Mouse (Mus musculus): ENCODE results near the gene Pa2g4. TPM values are rescaled to one million over a fixed set of nuclear protein-coding genes. Genes with fewer than 3 reads are reported as not detected.
A peak's percentile ranks its signal among the peaks of the same experiment; 100 is the strongest.

The Pa2g4 gene
- polyA plus RNA-seq, 1 experiment from 2014 or later, result 187 TPM

DNA sequence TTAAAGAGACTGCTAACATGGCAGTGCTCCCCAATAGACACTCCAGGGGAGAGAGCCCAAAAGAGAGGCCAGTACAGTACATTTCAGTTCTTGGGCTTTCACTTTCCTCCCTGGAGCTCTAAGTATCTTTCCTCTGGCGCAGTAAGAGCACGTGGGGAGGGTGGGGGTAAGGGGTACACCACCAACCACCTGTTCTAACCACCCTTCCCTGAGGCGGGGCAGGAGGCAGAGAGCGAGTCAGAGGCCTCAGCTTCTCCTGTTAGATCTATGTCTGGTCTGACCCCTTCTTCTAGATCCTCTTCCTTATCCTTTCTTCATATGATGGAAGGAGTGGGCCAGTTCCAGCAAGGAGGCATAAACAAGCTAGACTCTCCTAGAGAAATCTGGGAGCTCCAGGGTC lies 21.3 kb upstream of the Pa2g4 start:
- ATAC-seq, result no peak
- H3K27me3 ChIP-seq (replicated peaks; ENCODE audit: control insufficient read depth, insufficient read depth, low read length), result peaks cover 21% of the 10 kb centered on the region
- no peaks in the 10 kb centered on the region for H3K36me3 ChIP-seq (ENCODE audit: control insufficient read depth, insufficient read depth, low read length)
- H3K4me1 ChIP-seq (ENCODE audit: control insufficient read depth, insufficient read depth, low read length), result peaks cover 2% of the 10 kb centered on the region; the same call in 1 of the 2 replicates
- H3K4me2 ChIP-seq (ENCODE audit: low read length), result no peak overlapping the region
- no peaks in the 10 kb centered on the region for H3K9me3 ChIP-seq (replicated peaks; ENCODE audit: control insufficient read depth, low read length)
- H3K27ac ChIP-seq (ENCODE audit: low read depth, low read length), result no peak overlapping the region
- no peak overlapping the region for H3K9ac ChIP-seq (ENCODE audit: low read length)
- WGBS, result 59% methylated on average over 4 of the region's 4 CpGs
- no peak for DNase-seq (ENCODE audit: low spot score)
- no peak overlapping the region for H3K4me3 ChIP-seq (ENCODE audit: low read depth, low read length)

DNA sequence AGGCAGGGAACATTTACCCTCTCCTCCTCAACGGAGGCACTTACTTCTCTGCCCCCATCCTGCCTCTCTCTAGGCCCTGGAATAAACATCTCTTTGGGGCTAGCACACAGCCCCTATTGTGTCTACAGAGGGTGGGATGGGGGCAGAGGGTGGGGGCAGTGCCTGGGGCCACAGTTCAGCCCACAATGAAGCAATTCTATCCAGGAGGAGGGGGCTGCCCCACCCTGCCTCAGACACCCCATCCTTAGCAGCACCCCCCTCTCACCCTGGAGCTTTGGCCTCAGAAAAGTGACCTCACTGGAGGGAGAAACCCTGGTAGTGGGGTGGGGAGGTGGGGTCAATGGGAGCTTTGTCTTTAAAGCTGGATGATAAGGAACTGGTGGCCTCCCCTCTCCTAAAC lies 20.8 kb upstream of the Pa2g4 start:
- Histone ChIP-seq H3K27ac (ENCODE audit: low read depth, low read length) (no peak overlapping the region), H3K9ac (ENCODE audit: low read length) (no peak overlapping the region), H3K36me3 (ENCODE audit: control insufficient read depth, insufficient read depth, low read length) (no peaks in the 10 kb centered on the region), H3K27me3 (replicated peaks; ENCODE audit: control insufficient read depth, insufficient read depth, low read length) (peaks cover 21% of the 10 kb centered on the region), H3K4me3 (ENCODE audit: low read depth, low read length) (no peak overlapping the region), H3K9me3 (replicated peaks; ENCODE audit: control insufficient read depth, low read length) (no peaks in the 10 kb centered on the region), H3K4me1 (ENCODE audit: control insufficient read depth, insufficient read depth, low read length) (peaks cover 2% of the 10 kb centered on the region; the same call in 1 of the 2 replicates), H3K4me2 (ENCODE audit: low read length) (no peak overlapping the region)
- WGBS, result 9% methylated on average over 1 of the region's 1 CpGs
- DNase-seq (ENCODE audit: low spot score) (no peak), ATAC-seq (no peak)

DNA sequence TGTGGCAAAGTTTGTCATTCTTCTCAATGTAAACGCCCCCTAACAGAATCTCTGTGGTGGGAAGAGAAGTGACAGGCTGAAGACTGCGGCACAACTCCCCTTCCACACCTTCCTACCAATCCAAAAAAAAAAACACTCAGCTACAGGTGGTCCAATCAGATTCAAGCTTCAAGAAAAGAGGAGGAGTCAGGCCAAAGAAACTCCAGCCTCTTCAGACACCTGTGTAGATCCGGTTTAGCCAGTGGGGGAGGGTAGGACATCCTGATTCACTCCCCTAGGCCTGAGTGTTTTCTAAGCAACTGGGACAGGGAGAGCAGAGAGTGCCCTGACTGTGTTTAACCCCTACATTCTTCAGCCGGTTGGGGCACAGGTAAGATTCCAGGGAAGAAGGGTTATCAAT lies 18.6 kb upstream of the Pa2g4 start:
- DNase-seq (ENCODE audit: low spot score) (no peak), ATAC-seq (no peak)
- H3K27me3 ChIP-seq (replicated peaks; ENCODE audit: control insufficient read depth, insufficient read depth, low read length), result peaks cover 20% of the 10 kb centered on the region
- H3K27ac ChIP-seq (ENCODE audit: low read depth, low read length), result no peak overlapping the region
- no peaks in the 10 kb centered on the region for H3K4me1 ChIP-seq (ENCODE audit: control insufficient read depth, insufficient read depth, low read length)
- 10% methylated on average over 4 of the region's 4 CpGs for WGBS
- H3K4me2 ChIP-seq (ENCODE audit: low read length), result no peak overlapping the region
- H3K9ac ChIP-seq (ENCODE audit: low read length), result no peak overlapping the region
- H3K9me3 ChIP-seq (replicated peaks; ENCODE audit: control insufficient read depth, low read length), result no peaks in the 10 kb centered on the region
- no peaks in the 10 kb centered on the region for H3K36me3 ChIP-seq (ENCODE audit: control insufficient read depth, insufficient read depth, low read length)
- no peak overlapping the region for H3K4me3 ChIP-seq (ENCODE audit: low read depth, low read length)

DNA sequence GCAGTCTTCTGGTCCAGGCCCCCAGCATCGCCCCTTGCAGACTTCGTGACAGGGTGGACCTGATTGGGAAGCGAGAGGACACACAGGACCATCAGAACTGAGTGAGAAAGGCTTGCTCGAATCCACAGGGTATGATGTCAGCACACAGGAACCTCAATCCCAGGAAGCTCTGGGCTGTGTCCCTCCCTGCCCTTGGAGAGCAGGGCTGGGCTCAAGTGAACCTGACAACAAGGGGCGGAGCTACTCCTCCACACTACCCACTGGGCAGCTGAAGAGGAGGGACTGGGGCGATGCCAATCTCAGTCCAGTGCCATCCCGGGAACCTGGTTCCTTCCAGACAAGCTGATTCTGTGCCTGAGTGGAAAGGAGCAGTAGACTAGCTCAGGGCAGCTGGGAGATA lies 17.9 kb upstream of the Pa2g4 start:
- no peak overlapping the region for H3K27ac ChIP-seq (ENCODE audit: low read depth, low read length)
- H3K4me1 ChIP-seq (ENCODE audit: control insufficient read depth, insufficient read depth, low read length), result no peaks in the 10 kb centered on the region
- H3K4me3 ChIP-seq (ENCODE audit: low read depth, low read length), result no peak overlapping the region
- no peak overlapping the region for H3K4me2 ChIP-seq (ENCODE audit: low read length)
- no peaks in the 10 kb centered on the region for H3K36me3 ChIP-seq (ENCODE audit: control insufficient read depth, insufficient read depth, low read length)
- DNase-seq (ENCODE audit: low spot score) (no peak), ATAC-seq (no peak)
- 22% methylated on average over 7 of the region's 7 CpGs for WGBS
- H3K9me3 ChIP-seq (replicated peaks; ENCODE audit: control insufficient read depth, low read length), result no peaks in the 10 kb centered on the region
- peaks cover 13% of the 10 kb centered on the region for H3K27me3 ChIP-seq (replicated peaks; ENCODE audit: control insufficient read depth, insufficient read depth, low read length)
- no peak overlapping the region for H3K9ac ChIP-seq (ENCODE audit: low read length)

DNA sequence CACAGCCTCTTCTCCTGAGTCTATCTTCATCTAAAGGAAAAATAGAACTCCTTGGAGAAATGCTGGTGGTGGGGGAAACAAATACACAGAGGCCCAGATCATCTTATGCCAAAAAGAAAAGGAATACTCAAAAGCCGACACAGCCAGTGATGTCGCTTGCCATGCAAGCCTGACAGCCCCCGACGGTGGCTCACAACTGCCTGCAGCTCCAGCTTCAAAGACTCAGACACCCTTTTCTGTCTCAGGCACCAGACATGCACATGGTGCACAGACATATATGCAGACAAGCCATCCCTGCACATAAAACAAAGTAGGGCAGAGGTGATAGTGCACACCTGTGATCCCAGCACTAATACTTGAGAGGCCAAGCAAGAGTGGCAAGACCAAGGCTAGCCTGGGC lies 13.9 kb upstream of the Pa2g4 start:
- 82% methylated on average over 4 of the region's 4 CpGs for WGBS
- Histone ChIP-seq H3K36me3 (ENCODE audit: control insufficient read depth, insufficient read depth, low read length) (no peaks in the 10 kb centered on the region), H3K4me2 (ENCODE audit: low read length) (no peak overlapping the region), H3K9ac (ENCODE audit: low read length) (no peak overlapping the region), H3K9me3 (replicated peaks; ENCODE audit: control insufficient read depth, low read length) (no peaks in the 10 kb centered on the region), H3K27me3 (replicated peaks; ENCODE audit: control insufficient read depth, insufficient read depth, low read length) (no peaks in the 10 kb centered on the region), H3K4me3 (ENCODE audit: low read depth, low read length) (no peak overlapping the region), H3K27ac (ENCODE audit: low read depth, low read length) (no peak overlapping the region), H3K4me1 (ENCODE audit: control insufficient read depth, insufficient read depth, low read length) (no peaks in the 10 kb centered on the region)
- ATAC-seq (no peak), DNase-seq (ENCODE audit: low spot score) (no peak)

DNA sequence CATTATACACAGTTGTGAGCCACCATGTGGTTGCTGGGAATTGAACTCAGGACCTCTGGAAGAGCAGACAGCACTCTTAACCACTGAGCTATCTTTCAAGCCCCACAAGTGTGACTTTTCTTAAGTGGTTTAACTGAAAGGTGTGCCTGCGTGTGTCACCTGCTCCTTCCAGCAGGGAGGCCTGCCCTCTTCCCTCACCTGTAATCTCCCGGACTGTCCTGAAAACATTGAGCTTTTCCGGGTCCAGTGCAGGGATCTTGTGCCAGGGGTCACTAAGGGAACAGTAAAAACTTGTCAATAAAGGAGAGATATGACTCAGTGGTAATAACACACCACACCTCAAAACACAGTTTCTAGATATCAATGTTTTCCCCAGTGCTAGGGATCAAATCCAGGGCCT lies 13.5 kb upstream of the Pa2g4 start:
- WGBS, result 81% methylated on average over 3 of the region's 3 CpGs
- Histone ChIP-seq H3K27ac (ENCODE audit: low read depth, low read length) (no peak overlapping the region), H3K9me3 (replicated peaks; ENCODE audit: control insufficient read depth, low read length) (no peaks in the 10 kb centered on the region), H3K9ac (ENCODE audit: low read length) (no peak overlapping the region), H3K4me3 (ENCODE audit: low read depth, low read length) (no peak overlapping the region), H3K4me2 (ENCODE audit: low read length) (no peak overlapping the region), H3K36me3 (ENCODE audit: control insufficient read depth, insufficient read depth, low read length) (no peaks in the 10 kb centered on the region), H3K27me3 (replicated peaks; ENCODE audit: control insufficient read depth, insufficient read depth, low read length) (no peaks in the 10 kb centered on the region), H3K4me1 (ENCODE audit: control insufficient read depth, insufficient read depth, low read length) (no peaks in the 10 kb centered on the region)
- ATAC-seq (no peak), DNase-seq (ENCODE audit: low spot score) (no peak)

DNA sequence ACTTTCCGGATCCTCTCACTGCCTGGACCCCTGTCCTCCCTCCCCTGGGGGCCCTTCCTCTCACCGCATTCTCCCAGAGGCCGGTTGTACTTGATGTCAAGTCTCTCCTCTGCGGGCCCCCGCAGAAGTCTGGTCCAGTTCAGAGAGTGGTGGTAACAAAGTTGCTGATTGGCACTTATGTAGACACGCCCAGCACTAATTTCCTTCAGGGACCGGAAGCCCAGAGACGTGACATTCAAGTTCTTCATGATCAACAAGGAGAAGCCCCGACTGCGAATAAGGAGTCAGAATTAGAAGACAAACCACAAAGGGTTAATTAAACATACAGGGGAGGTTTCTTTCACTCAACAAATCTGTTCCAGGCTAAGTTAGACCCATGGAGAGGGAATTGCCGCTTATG lies 12.5 kb upstream of the Pa2g4 start:
- ATAC-seq, result no peak
- Histone ChIP-seq H3K9me3 (replicated peaks; ENCODE audit: control insufficient read depth, low read length) (no peaks in the 10 kb centered on the region), H3K27ac (ENCODE audit: low read depth, low read length) (no peak overlapping the region), H3K4me3 (ENCODE audit: low read depth, low read length) (no peak overlapping the region), H3K4me1 (ENCODE audit: control insufficient read depth, insufficient read depth, low read length) (no peaks in the 10 kb centered on the region), H3K4me2 (ENCODE audit: low read length) (no peak overlapping the region), H3K36me3 (ENCODE audit: control insufficient read depth, insufficient read depth, low read length) (no peaks in the 10 kb centered on the region), H3K9ac (ENCODE audit: low read length) (no peak overlapping the region), H3K27me3 (replicated peaks; ENCODE audit: control insufficient read depth, insufficient read depth, low read length) (no peaks in the 10 kb centered on the region)
- DNase-seq (ENCODE audit: low spot score), result no peak
- WGBS, result 78% methylated on average over 11 of the region's 11 CpGs

DNA sequence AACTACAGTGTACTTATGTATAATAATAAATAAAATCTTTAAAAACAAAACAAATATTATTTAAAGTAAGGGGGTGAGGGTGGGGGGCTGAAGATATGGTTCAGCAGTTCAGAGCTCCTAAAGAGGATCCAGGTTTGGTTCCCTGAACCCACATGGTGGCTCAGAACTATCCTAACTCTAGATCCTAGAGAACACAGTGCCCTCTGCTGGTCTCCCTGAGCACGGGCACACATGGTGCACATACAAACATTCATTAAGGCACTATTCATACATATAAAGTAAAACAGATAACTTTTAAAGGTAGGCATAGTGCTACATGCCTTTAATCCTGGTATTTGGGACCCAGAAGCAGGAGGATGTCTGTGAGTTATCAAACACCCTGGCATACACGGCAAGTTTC lies 9.3 kb upstream of the Pa2g4 start:
- WGBS, result 93% methylated on average over 2 of the region's 2 CpGs
- Histone ChIP-seq H3K4me2 (ENCODE audit: low read length) (no peak overlapping the region), H3K36me3 (ENCODE audit: control insufficient read depth, insufficient read depth, low read length) (no peaks in the 10 kb centered on the region), H3K9me3 (replicated peaks; ENCODE audit: control insufficient read depth, low read length) (no peaks in the 10 kb centered on the region), H3K4me3 (ENCODE audit: low read depth, low read length) (no peak overlapping the region), H3K27ac (ENCODE audit: low read depth, low read length) (no peak overlapping the region), H3K9ac (ENCODE audit: low read length) (no peak overlapping the region), H3K27me3 (replicated peaks; ENCODE audit: control insufficient read depth, insufficient read depth, low read length) (no peaks in the 10 kb centered on the region), H3K4me1 (ENCODE audit: control insufficient read depth, insufficient read depth, low read length) (no peaks in the 10 kb centered on the region)
- ATAC-seq (no peak), DNase-seq (ENCODE audit: low spot score) (no peak)

DNA sequence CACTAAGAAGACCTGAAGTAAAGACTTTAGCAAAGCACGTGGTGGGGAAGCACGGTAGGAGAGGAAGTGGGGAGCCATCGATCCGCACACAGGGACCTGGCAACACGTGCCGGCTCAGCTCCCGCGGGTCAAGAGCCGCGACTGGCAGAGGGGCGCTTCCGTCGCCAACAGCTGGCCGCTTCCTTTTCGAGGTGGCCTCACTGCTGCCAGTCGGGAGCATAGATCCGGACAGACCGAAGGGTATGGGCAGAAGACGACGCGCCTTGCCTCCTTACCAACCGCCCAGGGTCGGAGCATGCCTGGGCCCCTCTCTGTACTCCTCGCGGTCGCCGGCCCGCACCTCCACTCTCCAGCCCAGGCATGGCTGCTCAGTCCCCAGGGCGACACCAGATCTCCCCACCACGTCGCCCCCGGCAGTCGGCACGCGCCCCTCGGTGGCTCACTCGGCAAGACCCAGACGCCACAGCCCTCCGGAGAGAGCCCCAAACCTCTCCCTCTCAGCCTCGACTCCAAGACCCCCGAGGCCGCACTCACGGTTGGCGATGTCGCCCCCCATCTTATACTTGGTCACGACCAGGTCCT lies 490 bp downstream of the Pa2g4 start:
- Histone ChIP-seq H3K4me1 (ENCODE audit: control insufficient read depth, insufficient read depth, low read length) (peaks cover 11% of the 10 kb centered on the region; the same call in 1 of the 2 replicates), H3K9me3 (replicated peaks; ENCODE audit: control insufficient read depth, low read length) (no peaks in the 10 kb centered on the region), H3K4me2 (ENCODE audit: low read length) (peak overlapping the region; percentile 96), H3K27ac (ENCODE audit: low read depth, low read length) (peak overlapping the region; percentile 91), H3K9ac (ENCODE audit: low read length) (peak overlapping the region; percentile 90), H3K27me3 (replicated peaks; ENCODE audit: control insufficient read depth, insufficient read depth, low read length) (no peaks in the 10 kb centered on the region), H3K4me3 (ENCODE audit: low read depth, low read length) (peak overlapping the region; percentile 94), H3K36me3 (ENCODE audit: control insufficient read depth, insufficient read depth, low read length) (peaks cover 34% of the 10 kb centered on the region)
- DNase-seq (ENCODE audit: low spot score) (peak; percentile 24), ATAC-seq (peak; percentile 45)
- under 1% methylated on average over 46 of the region's 46 CpGs for WGBS

Data from forebrain, embryonic 14.5 days (tissue).